Mouse (Mus musculus): ENCODE results near the gene Prkn.

DNA sequence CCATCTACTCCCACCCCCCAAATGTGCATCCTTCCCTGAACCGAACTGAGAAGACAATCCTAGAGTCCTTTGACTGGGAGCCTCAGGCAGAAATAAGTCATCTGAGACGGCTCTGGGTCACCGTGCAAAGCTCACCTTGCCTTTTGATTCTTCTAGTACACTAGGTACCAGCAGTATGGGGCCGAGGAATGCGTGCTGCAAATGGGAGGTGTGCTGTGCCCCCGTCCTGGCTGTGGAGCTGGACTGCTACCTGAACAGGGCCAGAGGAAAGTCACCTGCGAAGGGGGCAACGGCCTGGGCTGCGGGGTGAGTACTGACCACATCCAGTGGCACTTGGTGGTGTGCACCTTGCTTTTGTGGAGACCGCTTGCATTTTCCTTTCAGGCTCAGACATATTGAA lies 1014.4 kb downstream of the Prkn start:
- TF ChIP-seq ZC3H11A (IDR thresholded peaks at IDR 0.05; ENCODE audit: borderline replicate concordance, low read depth, low read length), result no peak
- no peak for TF ChIP-seq HCFC1 (IDR thresholded peaks at IDR 0.05; ENCODE audit: borderline replicate concordance, insufficient read depth, low read length)
- no peak for TF ChIP-seq ZNF384 (IDR thresholded peaks at IDR 0.05; ENCODE audit: low read depth, low read length)
- TF ChIP-seq CHD2 (IDR thresholded peaks at IDR 0.05; ENCODE audit: low read depth, low read length), result no peak
- no peak for TF ChIP-seq MAFK (IDR thresholded peaks at IDR 0.05; ENCODE audit: insufficient read depth, low read depth, low read length)
